Mouse (Mus musculus): ENCODE measurements at regions not wholly inside any gene's neighbourhood (a gene's known extent, or its start where the extent isn't known, plus 50 kb on each side); places are given as distances from the start of the nearest gene placed in this dataset.

GRCm38 (mm10) chr3:128723100-128723499, 476.6 kb upstream of the Pitx2 start:
- no peak for DNase-seq (ENCODE audit: low spot score)

- no peak for DNase-seq (ENCODE audit: low spot score)
These were observed 479.4 kb upstream of the Pitx2 start for GRCm38 (mm10) chr3:128720276-128720675.

- no peak for DNase-seq (ENCODE audit: low spot score)
These were observed 480.5 kb upstream of the Pitx2 start for GRCm38 (mm10) chr3:128719226-128719625.

GRCm38 (mm10) chr3:128707270-128707669, 492.4 kb upstream of the Pitx2 start:
- no peak for DNase-seq (ENCODE audit: low spot score)

GRCm38 (mm10) chr3:128668468-128669127, 531.1 kb upstream of the Pitx2 start:
- DNase-seq (ENCODE audit: low spot score) = no peak

GRCm38 (mm10) chr3:128665184-128665583, 534.5 kb upstream of the Pitx2 start:
- DNase-seq (ENCODE audit: low spot score) = no peak

GRCm38 (mm10) chr3:128636960-128637755, 562.5 kb upstream of the Pitx2 start:
- DNase-seq (ENCODE audit: low spot score) = no peak

GRCm38 (mm10) chr3:128627696-128628095, 572.0 kb upstream of the Pitx2 start:
- no peak for DNase-seq (ENCODE audit: low spot score)

DNA sequence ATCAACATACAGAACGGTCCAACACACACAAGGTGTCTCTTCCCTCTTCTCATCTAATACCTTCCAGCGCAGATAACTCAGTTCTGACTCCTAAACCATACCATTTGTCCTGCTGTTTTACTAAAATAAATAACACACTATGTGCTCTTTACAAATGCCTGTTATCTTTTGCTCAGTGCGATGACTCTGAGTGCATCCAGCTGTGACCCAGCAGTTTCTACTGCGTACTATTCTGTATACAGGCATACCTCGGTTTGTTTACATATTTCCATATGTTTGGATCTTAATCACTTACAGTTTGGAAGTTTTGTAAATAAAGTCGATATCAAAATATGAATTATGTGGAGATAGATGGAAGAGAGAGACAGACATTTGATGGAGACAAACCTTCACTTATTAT, 583.0 kb upstream of the Pitx2 start:
- DNase-seq (ENCODE audit: low spot score) = no peak

DNA sequence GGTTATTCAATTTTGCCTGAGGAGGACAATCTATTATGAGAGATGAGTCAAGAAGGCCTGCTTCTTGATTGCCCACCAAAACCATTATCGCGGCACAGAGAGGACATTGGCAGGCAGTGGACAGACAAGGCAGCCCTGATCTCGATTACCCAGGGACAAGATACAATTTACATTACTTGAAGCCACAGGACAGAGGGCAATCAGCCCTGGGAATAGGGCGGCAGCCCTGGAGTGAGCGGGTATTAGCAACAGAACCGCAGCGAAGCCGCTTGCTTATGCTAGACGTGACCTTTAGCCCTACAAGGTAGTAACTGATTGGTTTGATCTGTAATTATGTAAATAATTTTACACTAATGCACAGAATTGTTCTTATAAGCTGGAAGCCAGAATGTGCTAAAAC, 586.0 kb upstream of the Pitx2 start:
- DNase-seq (ENCODE audit: low spot score) = no peak

- no peak for DNase-seq (ENCODE audit: low spot score)
These were observed 588.9 kb upstream of the Pitx2 start for GRCm38 (mm10) chr3:128610731-128611130.

DNA sequence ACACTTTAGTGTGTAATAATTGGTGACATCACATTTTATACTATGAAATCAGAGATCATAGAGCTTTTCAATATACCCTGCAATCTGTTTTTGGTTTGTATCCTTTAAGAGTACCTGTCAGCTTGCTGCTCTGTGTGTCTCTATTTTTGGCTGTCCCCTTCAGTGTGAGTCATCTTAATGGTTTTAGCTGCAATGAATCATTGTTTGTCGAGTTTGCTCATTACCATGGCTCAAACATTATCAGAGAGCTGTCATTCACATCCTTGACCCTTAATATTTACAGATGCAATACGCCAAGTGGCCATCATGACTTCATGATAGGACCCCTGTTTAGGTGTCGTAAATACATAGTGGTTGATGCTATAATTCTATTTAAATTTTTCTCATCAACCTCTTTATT, 591.0 kb upstream of the Pitx2 start:
- no peak for DNase-seq (ENCODE audit: low spot score)

DNA sequence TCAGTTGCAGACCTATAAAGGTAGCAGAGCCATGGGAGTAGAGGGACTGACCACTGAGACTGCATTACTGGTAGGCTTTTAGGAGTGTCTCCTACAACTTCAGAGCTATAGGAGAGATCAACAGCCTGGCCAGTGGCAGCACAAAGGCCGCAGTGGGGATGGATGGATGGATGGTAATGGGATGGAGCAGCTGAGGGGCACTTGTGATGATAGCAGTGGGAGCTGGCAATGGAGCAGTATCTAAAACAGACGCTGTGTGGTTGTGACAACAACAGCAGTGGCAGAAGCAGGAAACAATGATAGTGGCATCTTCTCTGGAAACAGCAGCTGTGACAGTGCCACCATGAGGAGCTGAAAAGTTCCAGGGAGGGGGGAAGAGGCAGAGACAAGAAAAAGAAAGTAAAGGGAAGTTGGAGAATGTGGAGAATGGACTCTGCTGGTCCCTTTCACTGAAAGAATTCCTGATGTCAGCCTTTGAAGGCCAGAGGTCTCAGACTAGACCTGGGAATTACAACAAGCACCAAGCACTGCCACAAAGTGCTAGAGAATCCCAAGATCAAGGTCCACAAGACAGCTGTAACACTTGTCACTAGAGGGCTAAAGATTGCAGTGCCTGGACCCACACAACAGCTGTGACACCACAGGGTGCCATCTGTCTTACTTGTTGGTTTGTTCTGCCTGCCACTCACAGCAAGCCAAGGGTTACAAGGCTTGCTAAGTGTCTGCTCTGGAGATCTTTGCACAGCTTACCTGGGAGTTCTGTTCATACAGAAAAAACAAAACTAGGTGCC, 624.1 kb upstream of the Pitx2 start:
- no peak for DNase-seq (ENCODE audit: low spot score)

- DNase-seq (ENCODE audit: low spot score) = no peak
These were observed 629.1 kb upstream of the Pitx2 start for GRCm38 (mm10) chr3:128570551-128570950.

DNA sequence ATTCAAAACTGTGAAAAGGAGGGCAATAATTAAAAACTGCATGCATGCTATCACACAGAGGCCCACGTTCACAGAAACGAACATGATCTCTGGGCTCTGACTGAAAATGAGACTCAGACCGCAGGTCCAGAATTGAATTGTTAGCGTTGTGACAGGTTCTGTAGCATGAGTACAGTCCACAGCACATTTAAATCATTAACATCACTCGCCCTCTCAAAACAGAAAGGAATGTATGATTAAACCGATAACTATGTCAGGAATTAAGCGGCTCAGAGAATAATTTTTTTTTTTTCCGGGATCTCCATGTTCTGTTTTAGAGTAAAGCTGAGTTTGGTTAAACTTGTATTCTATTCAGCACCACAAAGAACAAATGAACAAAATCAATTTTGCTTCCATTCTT, 634.3 kb upstream of the Pitx2 start:
- DNase-seq (ENCODE audit: low spot score) = no peak

DNA sequence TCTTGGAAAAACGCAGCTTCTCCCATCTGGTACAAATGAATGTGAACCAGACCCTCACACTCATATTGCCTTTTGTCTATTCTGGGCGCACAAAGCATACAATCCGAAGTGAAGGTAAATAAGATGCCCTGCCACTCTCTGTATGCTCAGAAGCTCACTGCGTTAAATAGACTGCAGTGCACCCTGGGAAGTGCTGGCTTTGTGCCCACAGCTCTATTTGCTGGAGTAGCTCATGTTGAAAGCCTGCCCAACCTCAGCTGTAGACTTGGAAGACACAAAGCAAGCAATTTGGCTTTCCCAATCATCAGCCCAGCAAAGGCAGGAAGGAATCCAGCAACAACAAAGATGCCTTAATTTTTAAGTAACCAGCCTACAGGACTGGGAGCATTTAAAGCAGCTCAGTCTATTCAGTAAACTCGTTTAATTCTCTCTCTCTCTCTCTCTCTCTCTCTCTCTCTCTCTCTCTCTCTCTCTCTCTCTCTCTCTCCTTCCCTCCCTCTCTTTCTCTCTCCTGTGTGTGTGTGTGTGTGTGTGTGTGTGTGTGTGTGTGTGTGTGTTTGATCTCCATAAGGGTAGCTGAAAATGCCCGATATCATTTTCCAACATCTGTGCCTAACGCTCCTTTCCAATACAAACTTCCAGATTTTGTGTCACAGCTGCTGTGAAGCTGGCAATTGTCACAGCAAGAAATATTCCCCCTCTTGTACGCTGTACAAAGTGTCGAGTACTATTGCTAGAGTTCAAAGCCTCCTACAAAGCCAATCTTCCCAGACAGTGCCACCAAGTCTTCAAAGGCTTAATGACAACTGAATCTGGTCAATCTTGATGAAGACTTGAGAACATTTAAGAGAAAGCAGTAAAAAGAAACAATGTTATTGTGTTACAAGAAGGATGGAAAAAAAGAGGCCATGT, 650.5 kb upstream of the Fam241a start:
- no peak for DNase-seq (ENCODE audit: low spot score)

DNA sequence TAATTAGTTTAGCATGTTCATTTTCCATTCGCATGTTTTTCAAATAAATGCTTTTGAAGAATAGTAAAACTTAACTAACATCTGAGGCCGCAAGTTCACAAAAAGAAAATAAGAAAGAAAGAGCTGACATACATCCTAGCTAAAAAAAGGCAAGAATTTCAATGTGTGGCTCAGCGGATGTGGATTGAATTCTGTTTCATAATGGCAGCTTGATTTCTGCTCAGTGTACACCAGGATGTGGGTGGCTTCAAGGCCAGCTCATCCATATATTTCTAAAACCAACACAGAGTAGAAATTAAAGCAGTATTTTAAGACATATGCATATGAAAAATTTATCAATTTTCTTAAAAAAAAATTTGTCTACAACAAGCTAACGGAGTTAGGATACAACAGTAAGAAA, 629.3 kb upstream of the Fam241a start:
- no peak for DNase-seq (ENCODE audit: low spot score)

GRCm38 (mm10) chr3:128520671-128521103, 624.6 kb upstream of the Fam241a start:
- no peak for DNase-seq (ENCODE audit: low spot score)

GRCm38 (mm10) chr3:128519913-128520316, 623.8 kb upstream of the Fam241a start:
- no peak for DNase-seq (ENCODE audit: low spot score)

DNA sequence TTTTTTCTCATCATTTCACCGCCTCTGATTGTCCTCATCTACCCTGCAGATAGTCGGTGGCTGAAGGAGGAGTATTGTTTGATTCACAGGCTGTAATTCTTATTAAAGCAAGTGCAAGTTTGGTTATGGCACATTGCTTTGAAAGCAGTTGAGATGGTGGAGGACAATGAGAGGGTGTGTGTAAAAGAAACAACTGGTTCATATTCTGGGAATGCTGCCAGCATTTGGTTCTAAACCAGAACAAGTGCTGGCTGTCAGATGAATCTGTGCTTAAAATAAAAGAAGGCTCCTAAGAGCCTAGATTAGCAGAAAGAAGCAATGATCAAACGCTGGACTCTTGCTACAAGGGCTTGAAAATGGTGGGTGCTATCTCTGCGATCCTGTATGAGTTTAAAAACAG, 622.7 kb upstream of the Fam241a start:
- no peak for DNase-seq (ENCODE audit: low spot score)

DNA sequence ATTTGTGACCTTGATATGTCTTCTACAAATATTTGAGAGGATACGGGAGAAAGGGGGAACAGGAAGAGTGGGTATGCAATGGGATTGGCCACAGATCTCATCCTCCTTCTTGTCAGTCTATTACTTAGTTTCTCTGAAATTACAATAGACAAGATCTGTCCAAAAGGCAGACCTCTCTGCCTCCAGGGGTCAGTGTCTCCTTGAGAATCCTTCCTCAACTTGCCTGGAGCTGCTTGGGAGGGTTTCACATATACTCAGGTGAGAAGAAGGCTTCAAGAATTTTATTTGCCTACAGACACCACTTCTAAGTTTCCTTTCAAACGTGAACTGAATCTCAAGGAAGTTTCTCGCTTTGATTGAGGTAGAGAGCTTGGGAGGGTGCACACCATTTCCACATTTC, 575.0 kb upstream of the Fam241a start:
- peak; percentile 10 for DNase-seq (ENCODE audit: low spot score)

DNA sequence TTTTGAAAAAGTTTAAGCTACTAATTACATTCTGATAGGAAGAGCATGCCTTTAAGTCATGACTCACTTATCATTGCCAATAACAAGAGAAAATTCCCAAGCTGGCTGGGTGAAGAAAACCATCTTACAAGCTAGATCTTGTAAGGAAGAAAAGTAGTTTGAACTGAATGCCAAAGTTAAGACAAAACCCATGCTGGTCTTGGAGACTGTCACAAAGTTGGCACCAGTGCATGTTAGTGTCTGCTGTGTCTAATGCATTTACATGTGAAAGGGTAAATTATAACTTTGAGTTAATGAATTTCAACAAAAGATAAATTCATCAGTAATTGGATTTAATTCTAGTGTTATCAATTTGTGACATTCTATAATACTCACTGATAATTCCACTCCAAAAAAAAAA, 533.6 kb upstream of the Fam241a start:
- DNase-seq (ENCODE audit: low spot score) = no peak
